17 mouse cellular contexts compared by ENCODE assay signal in genomic region chr7:130726185-130726584, GRCm38 (mm10). TPM values are rescaled to one million over a fixed set of nuclear protein-coding genes. Genes with fewer than 3 reads are reported as not detected.
DNase-seq lines count a peak whose midpoint lies in the region; ATAC-seq lines count a peak whose summit lies in the region.
"Had no signal": no experiment of that assay in that cellular context is flagged by ENCODE, and none has a peak within 500 bp of the region (broad histone marks: within the 10 kb centered on the region; RNA-seq: fewer than 3 reads in every experiment).

No protein-coding gene starts in this region.

- ATAC-seq in heart, embryonic 15.5 days (replicated peaks; ENCODE audit: insufficient number of reproducible peaks, insufficient read depth, low FRiP score, low read depth): no peak
- no peak for ATAC-seq in neural tube, embryonic 13.5 days (ENCODE audit: low read depth)
- ATAC-seq in intestine, embryonic 14.5 days (replicated peaks; ENCODE audit: low FRiP score, low TSS enrichment, low read depth): no peak

- H3K4me2 ChIP-seq in heart, embryonic 15.5 days: no peak overlapping the region
- no peak overlapping the region for H3K4me2 ChIP-seq in neural tube, embryonic 13.5 days
- no peak overlapping the region for H3K4me2 ChIP-seq in intestine, embryonic 14.5 days (ENCODE audit: low read length)
- H3K4me2 ChIP-seq: liver, embryonic 13.5 days; stomach, embryonic 15.5 days had no signal

- no peak overlapping the region for H3K9ac ChIP-seq in heart, embryonic 15.5 days
- H3K9ac ChIP-seq in neural tube, embryonic 13.5 days: no peak overlapping the region
- H3K9ac ChIP-seq in intestine, embryonic 14.5 days (ENCODE audit: low read length): no peak overlapping the region
- H3K9ac ChIP-seq: liver, embryonic 13.5 days; stomach, embryonic 15.5 days had no signal

- no peaks in the 10 kb centered on the region for H3K27me3 ChIP-seq in heart, embryonic 15.5 days
- no peaks in the 10 kb centered on the region for H3K27me3 ChIP-seq in neural tube, embryonic 13.5 days
- H3K27me3 ChIP-seq in intestine, embryonic 14.5 days (replicated peaks; ENCODE audit: control insufficient read depth, insufficient read depth, low read length): no peaks in the 10 kb centered on the region
- H3K27me3 ChIP-seq: liver, embryonic 13.5 days; stomach, embryonic 15.5 days had no signal

- no peak for DNase-seq in heart, adult 9 months (ENCODE audit: low spot score in 2 of 2)
- no peak for DNase-seq in neural tube, embryonic 10.5 days (ENCODE audit: extremely low spot score, low spot score)
- no peak for DNase-seq in intestine, embryonic 14.5 days (ENCODE audit: low spot score)
- DNase-seq in naive thymus-derived CD4-positive, alpha-beta T cell, adult 2 months (ENCODE audit: low read depth): peak; percentile 6
- DNase-seq in ovary, postnatal 36 days (ENCODE audit: low spot score): no peak
- DNase-seq in MN1 (ENCODE audit: low spot score): no peak
- DNase-seq: cerebellum, adult 9-10 months; gastrocnemius, postnatal 36 days; heart, postnatal 36 days; kidney, adult 9 months; liver, embryonic 13.5 days; lung, postnatal 36 days; midbrain, embryonic 14.5 days; right cerebral cortex, postnatal 25 days had no signal

- H3K9me3 ChIP-seq in heart, embryonic 15.5 days (replicated peaks): no peaks in the 10 kb centered on the region
- no peaks in the 10 kb centered on the region for H3K9me3 ChIP-seq in neural tube, embryonic 13.5 days
- no peaks in the 10 kb centered on the region for H3K9me3 ChIP-seq in intestine, embryonic 14.5 days (ENCODE audit: control insufficient read depth, low read length)
- H3K9me3 ChIP-seq: liver, embryonic 13.5 days; stomach, embryonic 15.5 days had no signal

- peak overlapping the region; percentile 59 for H3K27ac ChIP-seq in heart, embryonic 15.5 days
- 0 out of 2 replicates have a peak overlapping the region, but pooled peaks have one; percentile 11 for H3K27ac ChIP-seq in neural tube, embryonic 13.5 days (replicated peaks)
- H3K27ac ChIP-seq in intestine, embryonic 14.5 days (ENCODE audit: low read depth): peak overlapping the region; percentile 33; the same call in 1 of the 2 replicates
- H3K27ac ChIP-seq: liver, embryonic 13.5 days had no signal

- no peak overlapping the region for H3K4me3 ChIP-seq in heart, embryonic 15.5 days
- no peak overlapping the region for H3K4me3 ChIP-seq in neural tube, embryonic 13.5 days
- no peak overlapping the region for H3K4me3 ChIP-seq in intestine, embryonic 14.5 days (ENCODE audit: low read depth, low read length)
- H3K4me3 ChIP-seq: liver, embryonic 13.5 days; stomach, embryonic 15.5 days had no signal

- peaks cover 30% of the 10 kb centered on the region for H3K4me1 ChIP-seq in heart, embryonic 15.5 days (replicated peaks)
- peaks cover 30% of the 10 kb centered on the region for H3K4me1 ChIP-seq in neural tube, embryonic 13.5 days (replicated peaks)
- H3K4me1 ChIP-seq in intestine, embryonic 14.5 days (replicated peaks; ENCODE audit: control insufficient read depth, insufficient read depth, low read length): peaks cover 18% of the 10 kb centered on the region

- 51% methylated on average over 3 of the region's 3 CpGs for WGBS in heart, embryonic 15.5 days
- WGBS in neural tube, embryonic 13.5 days: 57% methylated on average over 3 of the region's 3 CpGs
- 56% methylated on average over 3 of the region's 3 CpGs for WGBS in intestine, embryonic 14.5 days

- peaks cover 29% of the 10 kb centered on the region for H3K36me3 ChIP-seq in heart, embryonic 15.5 days
- H3K36me3 ChIP-seq in neural tube, embryonic 13.5 days: peaks cover 59% of the 10 kb centered on the region
- H3K36me3 ChIP-seq in intestine, embryonic 14.5 days (ENCODE audit: control insufficient read depth, insufficient read depth, low read length): peaks cover 27% of the 10 kb centered on the region

RNA-seq across cellular contexts. Expression of gene Btbd16, which starts 47.7 kb away (rescaled TPM):
- polyA plus RNA-seq in heart, embryonic 15.5 days (2015; fragmentation: Nextera tagmentation; extraction: Ambion mirVana): 0.09 TPM in 1 of 2 replicates, not detected in the other
- 0.11 and 0.25 TPM in 2 replicates for polyA plus RNA-seq in neural tube, embryonic 13.5 days (2015; fragmentation: Nextera tagmentation; extraction: Ambion mirVana)
- polyA plus RNA-seq in intestine, embryonic 14.5 days (2014; fragmentation: Nextera tagmentation; extraction: Ambion mirVana): 0.07 and 0.09 TPM in 2 replicates
- polyA plus RNA-seq: liver, embryonic 13.5 days; midbrain, embryonic 14.5 days had no signal
